Mouse (Mus musculus): ENCODE results near the gene Arhgdig.
"Not testable (repeated sequence)": the region's sequence is repeated elsewhere in the genome, so short reads cannot be mapped to it uniquely, and the experiment has no call there.

Gene Arhgdig

GRCm38 (mm10) chr17:26204766-26205165, 2.8 kb downstream of the Arhgdig start:
- no peak for DNase-seq (ENCODE audit: low spot score in 2 of 2)

GRCm38 (mm10) chr17:26203321-26203811, 4.2 kb downstream of the Arhgdig start:
- DNase-seq (ENCODE audit: low spot score in 2 of 2): peak; percentile 59 to 62

- DNase-seq (ENCODE audit: low spot score in 2 of 2): peak in 1 of 2 experiments; percentile 52
These were observed 4.8 kb downstream of the Arhgdig start, which contains the start of gene Rgs11 for GRCm38 (mm10) chr17:26202737-26203136. TSS of gene Rgs11 (plus strand) at chr17:26202951.

- no peak for DNase-seq (ENCODE audit: low spot score in 2 of 2)
These were observed 5.6 kb downstream of the Arhgdig start for GRCm38 (mm10) chr17:26201998-26202397.

GRCm38 (mm10) chr17:26200831-26201705, 6.5 kb downstream of the Arhgdig start:
- no peak for DNase-seq (ENCODE audit: low spot score in 2 of 2)

- no peak for DNase-seq (ENCODE audit: low spot score in 2 of 2)
These were observed 8.7 kb downstream of the Arhgdig start, which contains the start of gene Pdia2 for GRCm38 (mm10) chr17:26198892-26199291. TSS of gene Pdia2 (minus strand) at chr17:26199087.

GRCm38 (mm10) chr17:26192481-26193190, 14.9 kb downstream of the Arhgdig start:
- no peak for DNase-seq (ENCODE audit: low spot score in 2 of 2)

GRCm38 (mm10) chr17:26191486-26191885, 16.1 kb downstream of the Arhgdig start:
- DNase-seq (ENCODE audit: low spot score in 2 of 2): not testable (repeated sequence)

- no peak for DNase-seq (ENCODE audit: low spot score in 2 of 2)
These were observed 19.3 kb downstream of the Arhgdig start for GRCm38 (mm10) chr17:26188091-26188805.

- DNase-seq (ENCODE audit: low spot score in 2 of 2): no peak
These were observed 20.0 kb downstream of the Arhgdig start for GRCm38 (mm10) chr17:26187592-26187991.

GRCm38 (mm10) chr17:26181179-26181578, 26.4 kb downstream of the Arhgdig start:
- DNase-seq (ENCODE audit: low spot score in 2 of 2): no peak

GRCm38 (mm10) chr17:26178611-26179010, 29.0 kb downstream of the Arhgdig start:
- no peak for DNase-seq (ENCODE audit: low spot score in 2 of 2)

GRCm38 (mm10) chr17:26175248-26175647, 32.3 kb downstream of the Arhgdig start:
- not testable (repeated sequence) for DNase-seq (ENCODE audit: low spot score in 2 of 2)

- no peak for DNase-seq (ENCODE audit: low spot score in 2 of 2)
These were observed 39.5 kb downstream of the Arhgdig start for GRCm38 (mm10) chr17:26168039-26168438.

GRCm38 (mm10) chr17:26162736-26163135, 44.9 kb downstream of the Arhgdig start:
- no peak for DNase-seq (ENCODE audit: low spot score in 2 of 2)

GRCm38 (mm10) chr17:26151886-26152630, 55.5 kb downstream of the Arhgdig start:
- no peak for DNase-seq (ENCODE audit: low spot score in 2 of 2)
